Mouse (Mus musculus) heart, adult 18-20 months (tissue): ENCODE results near the gene Sprr1a. TPM values are rescaled to one million over a fixed set of nuclear protein-coding genes. Genes with fewer than 3 reads are reported as not detected.
A peak's percentile ranks its signal among the peaks of the same experiment; 100 is the strongest.
"Not testable (repeated sequence)": the region's sequence is repeated elsewhere in the genome, so short reads cannot be mapped to it uniquely, and the experiment has no call there.

Experiments
- DNase-seq, 2 experiments: peaks; one replicate each; pipeline ENCODE4 v3.0.0; 2021 to 2022; ENCODE audit warnings: mixed read lengths in 1 of 2
- long read RNA-seq, 2 experiments: library from polyadenylated mRNA; stranded (forward); transcript quantifications; one replicate each; pipeline ENCODE4 v2.0.0; 2021
- total RNA-seq, 2 experiments: library from RNA; stranded (reverse); gene quantifications; 2 replicates each; pipeline ENCODE4 v1.2.3; 2021

Gene Sprr1a
- total RNA-seq: not detected
- long read RNA-seq, experiment 1, partial matches to known transcripts: 0 of 1 reads
- long read RNA-seq, experiment 1, other reads (novel, unspliced or antisense): 0 of 1 reads
- long read RNA-seq, experiment 2, partial matches to known transcripts: 0 of 1 reads
- long read RNA-seq, experiment 2, other reads (novel, unspliced or antisense): 0 of 1 reads

DNA sequence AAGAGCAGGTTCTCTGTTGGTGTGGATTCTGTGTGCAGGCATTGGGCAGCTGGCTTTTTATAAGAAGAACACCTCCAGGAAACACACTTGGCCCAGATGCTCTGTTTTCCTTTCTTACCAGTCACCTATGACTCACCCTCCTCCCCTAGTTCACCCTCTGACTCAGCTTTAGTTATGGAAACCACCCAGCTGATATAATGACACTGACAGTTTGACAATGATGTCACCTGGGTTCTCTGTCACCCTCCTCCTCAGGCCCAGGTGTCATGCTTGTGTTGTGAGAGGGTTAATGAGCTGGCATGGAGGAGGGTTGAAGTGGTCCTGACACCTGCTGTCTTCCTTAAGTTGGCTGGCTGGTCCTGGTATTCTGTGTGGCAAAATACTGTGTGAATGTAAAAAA, at the start of gene Sprr1a:
TSS of gene Sprr1a (minus strand) at position 33 of the 400 bp plus-strand sequence.
- no peak for DNase-seq

DNA sequence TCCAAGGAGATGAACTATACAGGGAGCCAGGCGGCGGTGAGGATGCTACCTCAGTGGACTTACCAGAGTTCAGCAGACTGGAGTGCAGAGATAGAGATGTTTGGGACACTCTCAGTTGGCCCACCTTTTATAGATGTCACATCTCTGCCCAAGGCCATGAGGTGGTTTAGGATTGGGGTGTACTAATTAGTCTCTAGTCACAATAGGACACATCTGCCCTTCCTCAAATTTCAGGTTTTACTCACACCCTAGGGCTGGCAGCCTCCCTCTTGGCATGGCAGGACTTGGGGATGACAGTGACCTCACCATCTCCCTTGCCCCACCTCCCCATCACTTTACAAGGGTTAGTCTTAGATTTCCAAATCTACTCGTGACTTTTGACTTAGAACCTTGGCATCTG, 48.7 kb upstream of the Sprr1a start, which contains the start of gene 2310046K23Rik:
TSS of gene 2310046K23Rik (minus strand) at position 101 of the 400 bp plus-strand sequence.
- DNase-seq: no peak

DNA sequence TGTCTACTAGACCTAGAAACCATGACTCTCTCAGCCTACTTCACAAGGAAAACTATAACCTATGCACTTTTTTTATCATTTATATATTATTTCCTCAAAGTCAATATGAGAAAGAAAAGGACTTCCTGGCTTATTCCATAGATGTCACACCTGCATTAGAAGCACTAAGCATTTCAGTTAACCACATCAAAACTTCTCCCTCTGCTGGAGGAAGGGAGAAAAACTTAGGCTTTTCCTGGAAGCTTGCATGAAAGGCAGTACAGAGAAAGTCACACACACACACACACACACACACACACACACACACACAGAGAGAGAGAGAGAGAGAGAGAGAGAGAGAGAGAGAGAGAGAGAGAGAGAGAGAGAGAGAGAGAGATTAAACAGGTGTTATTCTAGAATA, 26.6 kb upstream of the Sprr1a start:
- DNase-seq: no peak

DNA sequence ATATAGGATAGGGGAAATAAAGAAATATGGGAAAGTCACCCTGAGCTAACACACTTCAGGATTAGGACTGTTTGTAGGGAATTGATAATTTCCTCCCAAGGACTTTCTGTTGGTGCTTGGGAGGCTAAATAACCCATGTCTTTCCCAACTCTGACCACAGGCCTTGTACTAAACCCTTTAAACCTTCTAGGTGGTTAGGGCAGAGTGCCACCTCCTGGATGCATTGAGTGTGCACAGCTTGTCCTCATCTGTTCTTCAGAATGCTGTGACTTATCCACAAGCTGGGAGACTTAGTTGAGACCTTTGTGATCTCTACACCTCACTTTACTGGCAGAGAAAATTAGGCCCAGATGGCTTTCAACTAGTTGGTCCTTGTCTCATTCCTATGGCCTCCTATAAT, 25.1 kb upstream of the Sprr1a start:
- peak; percentile 9 to 34 for DNase-seq

DNA sequence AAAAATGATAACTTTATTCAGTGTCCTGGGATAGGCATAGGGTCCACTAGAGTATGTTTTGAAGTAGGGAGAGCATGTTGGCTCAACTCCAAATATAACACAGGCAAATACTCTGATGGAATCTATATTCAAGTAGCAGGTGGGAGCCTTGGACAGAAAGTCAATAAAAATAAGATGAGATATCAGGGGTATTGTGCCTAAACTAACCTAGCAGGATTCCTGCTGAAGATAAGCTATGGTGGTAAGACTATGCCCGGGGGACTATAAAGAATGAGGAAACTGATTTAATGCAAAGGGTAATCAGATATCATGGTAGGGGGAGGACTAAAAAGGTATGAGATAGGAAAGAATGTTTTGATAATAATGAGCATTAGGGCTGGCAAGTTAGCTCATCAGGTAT, 22.5 kb upstream of the Sprr1a start:
- no peak for DNase-seq

DNA sequence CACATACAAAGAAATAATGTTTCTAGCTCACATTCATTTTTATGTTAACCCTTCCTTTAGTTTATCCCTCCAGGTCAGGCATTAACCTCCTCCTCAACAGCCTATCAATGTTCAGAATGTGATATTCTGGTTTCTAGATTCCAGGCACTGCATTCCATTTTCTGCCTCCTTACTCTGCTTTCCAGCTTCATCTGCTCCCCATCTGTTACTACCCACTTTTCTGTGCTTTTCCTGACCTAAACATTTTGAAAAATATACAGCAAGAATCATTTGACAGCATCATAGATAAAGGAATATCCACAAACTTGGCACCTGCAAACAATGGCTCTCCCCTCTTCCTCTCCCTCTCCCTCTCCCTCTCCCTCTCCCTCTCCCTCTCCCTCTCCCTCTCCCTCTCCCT, 17.8 kb upstream of the Sprr1a start:
- no peak for DNase-seq

DNA sequence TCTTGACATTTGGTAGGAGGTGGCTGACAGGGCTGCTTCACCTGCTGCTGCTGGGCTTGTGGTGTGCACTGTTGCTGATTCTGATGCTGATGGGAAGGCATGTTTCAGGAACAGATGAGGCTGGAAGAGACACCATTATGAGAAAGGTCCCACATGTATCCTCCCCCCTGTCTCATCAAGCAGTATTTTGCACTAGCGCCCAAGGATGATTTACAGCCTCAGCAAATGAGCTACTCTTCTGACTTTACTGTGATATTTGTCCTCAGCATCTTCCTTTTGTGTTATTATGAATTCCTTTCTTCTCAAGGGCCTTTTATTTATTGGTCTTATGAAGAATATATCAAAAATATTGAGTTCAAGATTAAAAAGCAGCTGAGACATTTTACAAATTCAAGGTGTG, 14.7 kb upstream of the Sprr1a start, which contains the start of gene Sprr4:
TSS of gene Sprr4 (minus strand) at position 101 of the 400 bp plus-strand sequence.
- DNase-seq: no peak

DNA sequence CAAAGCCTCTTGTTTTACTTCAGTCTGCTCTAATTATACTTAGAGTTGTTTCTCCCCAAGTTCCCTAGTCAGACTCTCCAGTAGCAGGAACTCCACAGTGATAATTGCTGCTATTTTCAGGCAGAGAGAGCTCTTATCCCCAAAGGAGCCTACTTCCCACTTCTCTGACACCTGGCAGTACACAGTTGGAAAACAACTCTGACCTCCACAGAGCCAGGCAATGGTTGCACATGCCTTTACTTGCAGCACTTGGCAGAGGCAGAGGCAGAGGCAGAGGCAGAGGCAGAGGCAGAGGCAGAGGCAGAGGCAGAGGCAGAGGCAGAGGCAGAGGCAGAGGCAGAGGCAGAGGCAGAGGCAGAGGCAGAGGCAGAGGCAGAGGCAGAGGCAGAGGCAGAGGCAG, 4.6 kb upstream of the Sprr1a start:
- peak; percentile 9 to 49 for DNase-seq

DNA sequence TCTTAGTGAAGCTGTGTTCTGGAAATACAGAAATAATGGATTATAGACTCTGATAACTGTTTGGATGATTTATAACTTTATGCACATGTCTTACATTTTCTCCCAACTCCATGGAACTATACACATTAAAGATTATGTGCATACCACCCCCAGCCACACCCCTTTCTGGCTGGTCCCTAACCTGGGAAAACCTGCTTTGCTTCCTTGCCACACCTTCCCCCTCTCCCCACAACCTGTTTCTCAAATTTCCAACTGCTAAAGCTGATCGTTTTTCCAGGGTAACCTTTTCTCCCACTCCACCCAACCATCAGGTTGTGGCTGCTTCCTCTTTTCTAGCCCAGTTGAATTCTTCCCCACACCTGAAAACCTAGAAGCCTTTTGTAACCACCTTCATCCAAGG, 612 bp upstream of the Sprr1a start:
- DNase-seq: no peak

DNA sequence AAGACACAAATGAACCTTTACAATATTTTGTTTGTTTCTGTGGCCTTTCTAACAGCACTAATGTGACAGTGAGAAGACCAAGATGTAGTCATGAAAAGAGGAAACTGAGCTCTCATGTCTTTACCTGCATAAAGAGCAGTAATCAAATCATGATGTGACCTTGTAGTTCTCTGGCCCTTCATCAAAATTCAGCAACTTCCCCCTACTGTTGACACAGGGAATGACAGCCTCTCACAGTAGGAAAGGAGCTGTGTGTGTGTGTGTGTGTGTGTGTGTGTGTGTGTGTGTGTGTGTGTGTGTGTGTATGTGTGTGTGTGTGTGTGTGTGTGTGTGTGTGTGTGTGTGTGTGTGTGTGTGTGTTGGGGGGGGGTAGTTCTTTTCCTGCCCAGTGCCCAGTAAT, 4.4 kb downstream of the Sprr1a start:
- not testable (repeated sequence) for DNase-seq

DNA sequence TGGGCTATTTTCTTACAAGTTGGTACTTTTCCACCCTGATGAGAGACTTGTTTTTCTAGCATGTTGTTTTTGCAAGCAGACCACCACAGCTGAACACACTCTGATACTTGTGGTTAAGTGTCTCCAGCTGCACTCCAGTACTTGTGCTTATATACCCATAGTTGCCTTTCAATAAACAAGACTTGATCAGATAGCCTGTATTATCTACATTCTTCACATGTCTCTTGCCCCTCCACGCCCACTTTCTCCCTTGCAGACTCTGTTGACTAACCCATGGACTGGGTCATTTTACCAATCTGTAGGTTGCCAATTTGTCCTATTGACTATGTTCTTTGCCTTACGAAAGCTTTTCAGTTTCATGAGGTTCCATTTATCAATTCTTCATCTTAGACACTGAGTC, 15.6 kb downstream of the Sprr1a start:
- DNase-seq: no peak

DNA sequence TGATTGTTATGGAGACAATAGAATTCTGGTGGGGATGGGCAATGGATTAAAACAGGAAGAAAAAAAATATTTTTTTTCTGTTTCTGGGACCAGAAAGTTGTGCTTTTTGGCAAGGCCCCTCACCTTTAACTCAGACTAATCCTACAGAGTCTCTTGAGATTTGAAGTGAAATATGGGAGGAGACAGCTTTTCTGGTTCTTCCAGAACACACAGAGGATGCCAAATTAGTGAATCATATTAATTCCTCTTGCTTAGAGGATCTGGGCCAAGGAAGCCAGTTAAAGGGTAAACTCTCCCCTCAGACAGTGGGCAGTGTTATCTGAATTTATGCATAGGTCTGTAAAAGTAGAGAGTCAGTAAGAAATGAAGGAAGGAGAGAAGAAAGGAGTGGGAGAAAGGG, 18.3 kb downstream of the Sprr1a start:
- DNase-seq: no peak

DNA sequence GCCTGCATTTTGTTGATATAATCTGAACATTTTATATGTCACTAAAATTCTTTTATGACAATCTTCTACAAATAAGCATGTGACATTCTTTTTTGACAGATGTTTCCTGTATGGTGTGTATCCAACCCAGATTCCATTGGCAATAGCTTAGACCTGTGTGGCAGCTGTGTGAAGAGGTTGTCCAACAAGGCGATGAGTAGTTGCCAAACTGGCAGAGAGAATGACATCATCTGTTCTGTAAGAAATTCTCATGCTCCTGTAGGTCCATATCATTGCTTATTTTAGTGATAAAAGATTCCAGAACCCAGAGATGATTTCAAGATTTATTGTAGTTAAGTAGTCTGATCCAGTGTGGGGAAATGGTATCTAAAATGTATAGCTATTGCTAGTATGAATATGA, 19.1 kb downstream of the Sprr1a start:
- no peak for DNase-seq

DNA sequence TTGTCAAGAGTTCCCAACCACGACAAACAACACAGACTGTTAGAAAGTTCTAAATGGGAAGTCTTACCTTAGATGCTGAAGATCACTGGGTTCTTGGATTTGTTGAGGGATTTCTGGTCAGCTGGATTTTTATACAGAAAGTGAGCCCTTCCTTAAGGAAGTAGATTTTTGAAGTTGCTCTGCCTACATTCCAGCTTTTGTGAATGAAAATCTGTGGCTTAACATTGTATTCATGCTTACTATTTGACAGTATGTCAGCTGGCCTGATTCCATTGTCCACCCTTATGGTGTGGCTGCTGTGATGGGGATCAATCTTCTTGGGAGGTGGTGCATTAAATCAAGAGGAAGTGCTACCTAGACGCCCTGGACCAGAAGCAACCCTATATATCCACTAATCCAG, 27.1 kb downstream of the Sprr1a start, which contains the start of gene Sprr3:
TSS of gene Sprr3 (minus strand) at position 101 of the 400 bp plus-strand sequence.
- DNase-seq: no peak

DNA sequence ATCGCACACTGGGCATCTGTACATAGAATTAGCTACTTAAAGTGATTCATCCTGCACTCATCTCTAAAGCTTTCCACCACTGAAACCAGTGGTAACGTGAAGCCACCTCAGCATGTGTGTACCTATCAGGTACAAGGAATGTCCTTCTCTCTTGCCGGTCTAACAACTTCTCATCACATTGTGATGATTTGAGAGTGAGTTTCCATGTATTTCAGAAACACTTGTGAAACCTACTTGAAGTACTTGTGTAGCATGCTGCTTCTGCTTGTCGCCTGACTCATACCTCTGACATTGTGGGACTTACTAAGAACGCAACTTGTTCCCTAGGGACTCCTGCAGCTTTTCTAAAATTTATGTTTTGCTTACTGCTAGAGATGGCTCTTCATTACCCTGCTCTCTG, 30.5 kb downstream of the Sprr1a start:
- DNase-seq: no peak

DNA sequence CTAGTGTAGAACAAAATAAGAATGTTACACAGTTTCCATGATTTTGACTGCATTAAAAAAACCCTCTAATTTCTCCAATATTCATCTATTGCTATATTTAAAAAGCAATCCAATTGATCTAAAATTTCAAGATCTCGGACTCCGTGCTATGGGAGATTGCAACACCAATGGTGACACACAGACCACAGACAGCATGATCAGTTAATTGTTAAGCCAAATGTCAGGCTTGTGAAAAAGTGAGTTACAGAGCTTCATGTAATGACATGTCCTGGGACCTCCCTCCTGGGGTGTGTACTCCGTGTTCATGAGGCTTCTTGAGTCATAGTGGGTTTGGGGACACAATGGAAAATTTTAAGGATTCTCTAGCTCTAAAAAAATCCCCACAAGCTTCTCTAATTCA, 45.5 kb downstream of the Sprr1a start:
- DNase-seq: no peak

DNA sequence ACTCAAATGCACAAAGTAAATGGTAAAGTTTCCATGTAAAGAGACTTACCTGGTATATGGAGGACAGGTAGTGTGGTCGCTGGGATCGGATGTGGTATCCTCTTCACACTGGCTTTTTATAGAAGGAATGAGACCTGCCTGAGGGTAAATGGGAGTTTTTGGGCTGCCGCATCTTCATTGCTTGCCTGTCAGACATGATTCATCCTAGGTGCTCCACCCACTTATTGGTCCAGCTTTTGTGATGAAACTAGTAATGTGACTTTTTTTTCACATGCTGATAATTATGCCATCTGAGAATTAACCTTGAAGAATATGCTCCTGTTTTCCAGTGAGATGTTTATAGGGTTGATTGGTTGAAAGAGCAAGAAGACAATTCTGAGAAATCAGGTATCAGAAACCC, 47.0 kb downstream of the Sprr1a start, which contains the start of gene Sprr1b:
TSS of gene Sprr1b (minus strand) at position 101 of the 400 bp plus-strand sequence.
- DNase-seq: no peak

Other genes starting within 250 kb of the Sprr1a start
- gene Sprr2a3, start 200.5 kb downstream of the Sprr1a start, total RNA-seq: not detected
- gene Sprr2b, start 169.3 kb downstream of the Sprr1a start, total RNA-seq: not detected
- not detected for gene Sprr2d, start 146.8 kb downstream of the Sprr1a start, total RNA-seq
- not detected for gene Sprr2e, start 133.8 kb downstream of the Sprr1a start, total RNA-seq
- not detected for gene Sprr2f, start 120.7 kb downstream of the Sprr1a start, total RNA-seq
- not detected for gene Sprr2h, start 100.2 kb downstream of the Sprr1a start, total RNA-seq
- not detected for gene Sprr2i, start 77.9 kb downstream of the Sprr1a start, total RNA-seq
- not detected for gene Sprr2j-ps, start 67.8 kb downstream of the Sprr1a start, total RNA-seq
- gene Gm9774, start 56.5 kb downstream of the Sprr1a start, total RNA-seq: 1 to 10 TPM; 4.7 to 7.1 TPM
- not detected for gene Sprr2k, start 53.3 kb downstream of the Sprr1a start, total RNA-seq
- gene Sprr1b, start 47.1 kb downstream of the Sprr1a start, total RNA-seq: not detected
- not detected for gene Sprr3, start 27.2 kb downstream of the Sprr1a start, total RNA-seq
- not detected for gene Sprr4, start 14.6 kb upstream of the Sprr1a start, total RNA-seq
- gene 2310046K23Rik, start 48.6 kb upstream of the Sprr1a start, total RNA-seq: not detected
- gene Ivl, start 87.8 kb upstream of the Sprr1a start, total RNA-seq: not detected
- gene Smcp, start 103.1 kb upstream of the Sprr1a start, total RNA-seq: not detected
- not detected for gene 2210017I01Rik, start 121.6 kb upstream of the Sprr1a start, total RNA-seq
- not detected for gene Lce6a, start 135.8 kb upstream of the Sprr1a start, total RNA-seq
- not detected for gene Lce1a1, start 162.4 kb upstream of the Sprr1a start, total RNA-seq
- not detected for gene Lce1b, start 171.0 kb upstream of the Sprr1a start, total RNA-seq
- gene Lce1a2, start 184.4 kb upstream of the Sprr1a start, total RNA-seq: not detected
- gene Lce1c, start 193.4 kb upstream of the Sprr1a start, total RNA-seq: not detected
- gene Lce1d, start 201.3 kb upstream of the Sprr1a start, total RNA-seq: not detected
- gene Lce1e, start 223.2 kb upstream of the Sprr1a start, total RNA-seq: not detected
- not detected for gene Lce1f, start 234.5 kb upstream of the Sprr1a start, total RNA-seq